Mouse (Mus musculus): ENCODE results near the gene Gjb3.
A peak's percentile ranks its signal among the peaks of the same experiment; 100 is the strongest.

Gene Gjb3

DNA sequence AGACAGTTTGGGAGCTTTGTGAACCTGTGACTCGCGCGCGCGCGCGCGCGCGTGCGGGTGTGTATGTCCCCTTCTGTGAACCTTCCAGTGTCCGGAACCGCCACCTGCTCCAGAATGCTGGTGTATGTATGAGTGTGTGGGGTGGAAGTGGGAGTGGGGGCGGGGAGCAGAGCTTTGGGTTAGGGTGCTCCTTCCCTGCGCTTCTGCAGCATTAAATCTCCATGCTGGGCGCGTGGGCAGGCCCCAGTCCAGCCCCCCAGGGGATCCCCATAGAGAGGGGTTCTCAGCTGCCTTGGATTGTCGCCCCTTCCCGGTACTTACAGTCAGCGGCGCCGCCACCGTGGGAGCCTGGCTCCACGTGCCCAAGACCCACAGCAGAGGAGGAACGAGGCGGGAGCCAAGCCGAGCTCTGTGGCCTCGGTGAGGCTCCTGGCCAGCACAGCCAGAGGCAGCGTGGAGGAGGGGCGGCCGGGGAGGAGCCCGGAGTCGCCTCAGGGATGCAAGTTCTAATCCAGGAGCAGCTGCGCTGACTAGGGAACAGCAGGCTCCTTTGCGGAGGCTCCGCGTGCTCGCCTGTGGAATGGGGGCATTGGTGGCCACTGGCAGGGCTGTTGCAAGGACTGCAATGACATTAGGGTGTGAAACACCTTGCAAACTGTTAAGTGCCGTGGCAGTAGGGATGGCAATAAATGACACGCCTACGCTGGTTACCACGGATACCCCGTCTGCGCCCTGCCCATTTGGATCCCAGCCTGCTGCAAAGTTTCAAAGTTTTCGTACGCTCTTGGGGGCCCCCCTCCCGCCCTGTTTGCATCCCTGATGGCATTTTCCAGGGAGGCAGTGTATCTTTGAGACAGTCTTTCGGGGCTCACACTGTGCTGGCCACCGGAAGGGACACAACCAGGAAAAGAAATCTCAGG, at the start of gene Gjb3:
Gene Gjb3, minus strand, starts transcription at position 664 of the 920 bp plus-strand sequence.
- DNase-seq (ENCODE audit: low spot score in 2 of 2): no peak

DNA sequence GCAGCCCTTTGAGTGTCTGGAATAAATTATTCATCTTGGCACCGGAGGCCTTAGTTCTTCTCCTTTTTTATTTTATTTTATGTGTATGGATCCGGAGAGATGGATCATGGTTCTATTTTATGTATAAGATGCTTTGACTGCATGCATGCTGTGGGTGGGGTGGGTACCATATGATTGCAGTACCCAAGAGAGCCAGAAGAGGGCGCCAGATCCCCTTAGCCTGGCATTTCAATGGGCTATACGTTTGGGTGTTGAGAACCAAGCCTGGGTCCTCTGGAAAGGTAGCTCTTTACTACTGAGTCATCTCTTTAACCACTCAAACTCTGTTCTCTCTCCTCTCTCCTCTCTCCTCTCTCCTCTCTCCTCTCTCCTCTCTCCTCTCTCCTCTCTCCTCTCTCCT, 46.7 kb upstream of the Gjb3 start:
- DNase-seq (ENCODE audit: low spot score in 2 of 2): no peak

DNA sequence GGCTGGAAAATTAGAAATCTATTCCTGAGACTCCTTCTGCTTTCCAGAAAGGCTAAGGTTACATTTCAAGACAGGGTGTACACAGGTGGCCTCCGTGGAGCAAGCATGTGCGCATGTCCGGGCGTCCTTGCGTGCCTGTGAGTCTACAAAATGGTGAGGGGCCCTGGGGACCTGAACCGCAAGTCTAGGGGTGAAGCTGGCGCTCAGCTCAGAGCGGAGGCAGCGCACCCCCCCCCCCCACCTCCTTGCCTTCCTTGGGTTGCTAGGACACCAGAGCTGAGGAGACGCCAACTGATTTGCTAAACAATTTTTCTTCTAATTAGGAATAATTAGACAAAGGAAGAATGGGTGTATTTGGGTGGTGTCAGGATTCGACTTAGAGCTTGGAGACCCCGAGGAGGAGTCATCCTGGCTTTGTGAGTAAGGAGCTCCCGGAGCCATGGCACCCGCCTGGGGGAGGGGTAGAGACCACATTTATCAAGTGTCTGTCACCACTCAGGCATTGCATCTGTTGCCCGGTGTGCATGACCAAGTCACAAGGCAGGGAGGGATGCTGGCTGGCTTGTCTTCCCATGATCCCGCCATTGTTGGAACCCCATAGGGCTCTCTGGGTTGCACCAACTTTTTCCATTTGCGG, 45.0 kb upstream of the Gjb3 start:
- no peak for DNase-seq (ENCODE audit: low spot score in 2 of 2)

DNA sequence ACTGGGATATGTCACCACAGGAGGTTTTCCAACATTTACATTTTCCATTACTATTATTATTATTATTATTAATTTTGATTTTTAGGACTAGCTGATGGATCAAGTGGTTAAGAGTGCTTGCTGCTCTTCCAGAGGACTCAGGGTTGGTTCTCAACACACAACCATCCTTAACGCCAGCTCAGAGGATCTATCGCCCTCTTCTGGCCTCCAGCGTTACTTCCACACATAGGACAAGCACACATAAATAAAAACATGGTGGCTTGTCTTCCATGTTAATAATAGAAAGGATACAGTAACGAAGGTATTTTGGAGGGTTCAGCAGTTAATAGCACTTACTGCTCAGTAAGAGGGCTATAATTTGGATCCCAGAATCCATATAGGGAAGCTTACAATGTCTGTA, 44.0 kb upstream of the Gjb3 start:
- DNase-seq (ENCODE audit: low spot score in 2 of 2): no peak

DNA sequence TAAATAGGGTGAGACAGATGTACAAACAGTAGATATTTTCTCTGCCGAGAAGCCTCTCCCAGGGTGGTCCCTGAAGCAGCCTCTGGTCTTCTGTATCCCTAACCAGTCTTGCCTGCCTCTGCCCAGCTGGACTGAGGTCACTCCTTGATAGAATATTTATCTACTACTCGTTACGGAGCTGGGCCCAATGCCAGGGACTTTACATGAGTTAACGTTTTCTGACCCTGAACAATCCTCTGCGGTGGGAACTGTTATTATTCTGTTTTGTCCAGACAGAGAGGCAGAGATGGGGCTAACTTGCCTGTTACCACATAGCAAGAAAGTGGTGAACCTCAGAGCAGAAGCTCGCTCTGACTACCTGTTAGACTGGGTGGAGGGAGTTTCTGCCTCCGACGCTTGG, 42.8 kb upstream of the Gjb3 start:
- DNase-seq (ENCODE audit: low spot score in 2 of 2): no peak

DNA sequence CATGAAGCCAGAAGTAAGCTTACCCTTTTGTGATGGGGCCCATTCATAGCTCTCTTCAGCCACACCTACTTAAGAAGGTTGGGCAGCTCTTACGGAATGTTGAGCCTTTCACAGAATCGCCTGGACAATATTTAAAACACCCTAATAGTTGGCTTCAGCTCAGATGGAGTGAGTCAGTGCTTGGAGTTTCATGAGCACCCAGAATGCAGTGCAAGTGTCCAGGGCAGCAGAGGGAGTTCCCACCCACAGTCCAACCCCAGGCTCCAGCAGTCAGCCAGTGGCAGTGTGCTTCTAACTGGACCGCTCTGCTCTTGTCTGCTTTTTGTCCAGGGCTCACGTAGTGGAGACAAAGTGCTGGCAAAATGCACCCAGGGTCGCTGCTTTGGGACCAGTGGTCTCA, 40.9 kb upstream of the Gjb3 start:
- DNase-seq (ENCODE audit: low spot score in 2 of 2): no peak

DNA sequence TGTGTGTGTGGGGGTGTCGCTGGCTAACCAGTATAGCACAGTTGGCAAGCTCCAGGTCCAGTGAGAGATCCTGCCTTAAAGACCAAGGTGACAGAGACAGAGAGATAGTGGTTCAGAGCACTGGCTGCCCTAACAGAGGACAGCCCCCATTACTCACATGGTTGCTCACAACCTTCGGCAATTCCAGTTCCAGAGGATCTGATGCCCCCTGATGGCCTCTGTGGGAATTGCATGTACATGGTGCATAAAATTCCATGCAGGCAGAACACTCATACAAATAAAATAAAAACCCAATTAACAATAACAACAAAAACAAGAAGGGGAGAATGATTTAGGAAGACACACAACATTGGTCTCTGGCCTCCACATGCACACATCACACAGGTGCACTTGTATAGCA, 39.8 kb upstream of the Gjb3 start:
- no peak for DNase-seq (ENCODE audit: low spot score in 2 of 2)

DNA sequence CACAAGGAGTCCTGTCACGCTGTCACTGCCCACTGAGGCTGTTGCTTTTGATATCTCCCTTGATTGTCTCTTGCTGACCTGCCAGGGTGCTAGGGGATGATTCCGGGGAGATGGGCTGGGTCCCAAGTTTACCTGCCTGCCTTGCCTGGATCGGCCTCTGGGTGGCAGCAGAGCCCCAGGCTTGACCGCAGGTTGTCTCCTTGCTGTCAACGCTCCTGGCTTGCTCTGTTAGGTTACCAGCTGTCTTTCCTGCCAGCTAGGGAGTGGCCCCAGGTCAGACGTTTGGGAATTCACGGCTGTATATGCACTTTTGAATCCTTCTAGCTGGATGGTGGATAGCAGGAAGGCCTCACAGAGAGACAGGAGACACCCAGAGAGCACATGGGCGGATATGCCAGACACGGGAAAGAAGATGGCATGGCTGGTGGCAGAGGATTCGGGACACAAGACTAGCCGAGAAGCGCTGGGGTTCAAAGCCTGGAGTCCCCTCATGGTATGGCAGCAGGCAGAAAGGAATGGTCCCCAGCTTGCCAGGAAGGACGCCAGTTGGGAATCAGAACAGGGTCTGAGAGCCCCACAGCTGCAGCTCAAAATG, 37.8 kb upstream of the Gjb3 start:
- peak; percentile 31 to 73 for DNase-seq (ENCODE audit: low spot score in 2 of 2)

DNA sequence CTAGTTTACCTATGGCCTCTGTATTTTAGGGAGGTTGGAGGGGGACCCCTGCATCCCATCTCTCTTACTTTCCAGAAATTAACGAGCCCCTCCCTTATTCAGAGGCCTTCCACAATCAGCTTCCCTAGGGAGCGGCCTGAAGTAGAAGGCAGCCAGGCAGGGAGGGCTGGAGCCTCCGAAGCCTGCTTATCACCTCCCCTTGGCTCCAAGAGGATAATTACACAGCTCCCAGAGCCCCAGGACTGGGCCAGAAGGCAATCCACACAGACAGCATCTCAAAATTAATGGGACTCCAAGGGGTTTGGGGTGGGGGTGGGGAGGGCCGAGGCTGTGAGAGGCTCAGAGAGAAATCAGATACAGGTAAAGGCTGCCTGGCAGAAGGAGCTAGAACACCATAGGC, 35.2 kb upstream of the Gjb3 start:
- DNase-seq (ENCODE audit: low spot score in 2 of 2): no peak

DNA sequence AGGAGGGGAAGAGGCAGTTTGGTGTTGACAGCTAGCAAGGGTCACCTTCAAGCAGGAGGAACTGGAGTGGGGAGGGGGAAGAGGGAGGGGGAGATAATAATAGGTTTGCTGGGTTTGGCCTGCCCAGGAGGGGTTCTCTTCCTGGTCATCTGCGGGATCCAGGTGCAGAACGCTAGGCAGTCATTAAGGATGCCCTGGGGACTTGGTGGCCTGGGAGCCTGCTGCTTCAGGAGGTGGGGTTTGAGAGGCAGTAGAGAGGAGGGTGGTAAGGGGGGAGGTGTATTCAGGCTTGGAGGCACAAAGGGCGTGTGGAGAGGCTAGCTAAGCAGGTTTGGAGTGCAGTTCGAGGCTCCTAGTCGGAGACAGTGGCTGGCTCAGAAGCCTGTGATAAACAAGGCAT, 34.8 kb upstream of the Gjb3 start:
- DNase-seq (ENCODE audit: low spot score in 2 of 2): no peak

DNA sequence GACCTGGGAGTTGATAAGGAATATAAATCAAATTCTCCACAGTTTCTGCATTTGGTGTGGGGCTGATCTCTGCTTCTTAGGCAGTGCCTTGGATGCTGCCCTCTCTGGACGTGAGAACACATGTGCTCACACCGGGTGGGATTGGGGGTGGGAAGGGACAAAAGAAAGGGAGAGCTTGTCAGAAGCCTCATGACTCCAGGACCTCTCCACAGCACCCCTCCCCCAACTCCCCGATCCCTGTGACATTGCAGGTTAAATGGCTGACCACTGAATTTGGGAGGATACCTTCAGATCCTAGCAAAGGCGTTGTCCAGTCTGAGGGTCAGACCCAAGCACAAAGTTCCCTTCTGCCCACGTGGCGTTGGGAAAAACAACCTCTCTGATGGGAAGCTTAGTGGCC, 33.8 kb upstream of the Gjb3 start:
- no peak for DNase-seq (ENCODE audit: low spot score in 2 of 2)

DNA sequence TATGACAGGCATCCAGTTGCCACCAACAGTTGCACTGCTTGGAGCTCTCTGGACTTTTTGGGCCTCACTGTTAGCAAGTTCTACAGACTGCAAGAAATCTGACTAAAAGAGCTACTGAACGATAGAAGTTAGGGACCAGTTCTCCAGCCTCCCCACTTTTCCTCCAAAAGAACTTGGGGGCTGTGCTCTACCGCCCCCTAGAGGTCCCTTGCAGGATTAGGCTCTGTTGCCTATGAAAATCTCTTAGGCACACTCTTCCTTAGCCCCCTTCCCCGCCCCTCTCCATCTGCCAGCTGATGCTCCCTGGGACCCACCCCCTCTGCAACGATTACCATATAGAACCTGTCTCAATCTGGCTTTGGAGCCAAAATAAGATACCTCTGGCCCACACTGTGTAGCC, 32.7 kb upstream of the Gjb3 start:
- DNase-seq (ENCODE audit: low spot score in 2 of 2): no peak

DNA sequence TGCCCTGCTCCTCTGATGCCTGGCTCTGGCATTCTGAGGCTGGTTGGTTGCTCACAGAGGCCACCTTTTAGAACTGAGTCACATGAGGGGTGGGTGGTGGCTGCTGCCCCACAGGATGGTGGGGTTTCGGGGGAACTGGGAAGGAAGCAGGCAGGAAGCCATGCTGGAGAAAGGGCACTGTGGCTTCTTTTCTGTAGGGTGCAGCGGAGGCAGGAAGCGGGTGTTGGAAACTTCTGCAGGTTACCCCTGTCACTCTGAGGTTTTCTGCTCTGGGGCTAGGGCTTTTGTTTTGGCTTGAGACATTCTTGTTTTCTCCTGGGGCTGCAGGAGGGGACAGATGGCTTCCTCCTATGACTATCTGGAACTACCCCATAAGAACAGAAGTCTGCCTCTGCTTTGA, 31.9 kb upstream of the Gjb3 start:
- DNase-seq (ENCODE audit: low spot score in 2 of 2): no peak

DNA sequence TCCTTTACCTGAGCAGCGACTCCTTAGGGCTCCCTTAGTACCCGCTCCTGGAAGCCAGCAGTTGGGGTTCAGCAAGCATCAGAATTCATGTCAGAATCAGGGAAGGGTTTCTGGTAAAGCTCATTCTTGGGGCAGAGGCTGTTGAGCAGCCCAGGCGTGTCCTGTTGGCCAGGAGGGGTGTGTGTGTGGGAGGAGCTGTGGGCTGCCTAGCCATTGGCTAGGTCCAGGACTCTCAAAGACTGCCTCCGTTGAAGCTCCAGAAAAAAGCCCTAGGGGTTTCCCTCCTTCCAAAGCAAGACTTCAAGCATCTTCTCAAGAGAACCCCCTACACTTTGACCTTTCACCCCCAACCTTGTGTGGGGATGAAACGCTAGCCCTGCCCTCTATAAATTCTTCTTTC, 27.4 kb upstream of the Gjb3 start, which contains the start of gene Gjb5:
Gene Gjb5, minus strand, starts transcription at position 164 of the 400 bp plus-strand sequence.
- no peak for DNase-seq (ENCODE audit: low spot score in 2 of 2)

DNA sequence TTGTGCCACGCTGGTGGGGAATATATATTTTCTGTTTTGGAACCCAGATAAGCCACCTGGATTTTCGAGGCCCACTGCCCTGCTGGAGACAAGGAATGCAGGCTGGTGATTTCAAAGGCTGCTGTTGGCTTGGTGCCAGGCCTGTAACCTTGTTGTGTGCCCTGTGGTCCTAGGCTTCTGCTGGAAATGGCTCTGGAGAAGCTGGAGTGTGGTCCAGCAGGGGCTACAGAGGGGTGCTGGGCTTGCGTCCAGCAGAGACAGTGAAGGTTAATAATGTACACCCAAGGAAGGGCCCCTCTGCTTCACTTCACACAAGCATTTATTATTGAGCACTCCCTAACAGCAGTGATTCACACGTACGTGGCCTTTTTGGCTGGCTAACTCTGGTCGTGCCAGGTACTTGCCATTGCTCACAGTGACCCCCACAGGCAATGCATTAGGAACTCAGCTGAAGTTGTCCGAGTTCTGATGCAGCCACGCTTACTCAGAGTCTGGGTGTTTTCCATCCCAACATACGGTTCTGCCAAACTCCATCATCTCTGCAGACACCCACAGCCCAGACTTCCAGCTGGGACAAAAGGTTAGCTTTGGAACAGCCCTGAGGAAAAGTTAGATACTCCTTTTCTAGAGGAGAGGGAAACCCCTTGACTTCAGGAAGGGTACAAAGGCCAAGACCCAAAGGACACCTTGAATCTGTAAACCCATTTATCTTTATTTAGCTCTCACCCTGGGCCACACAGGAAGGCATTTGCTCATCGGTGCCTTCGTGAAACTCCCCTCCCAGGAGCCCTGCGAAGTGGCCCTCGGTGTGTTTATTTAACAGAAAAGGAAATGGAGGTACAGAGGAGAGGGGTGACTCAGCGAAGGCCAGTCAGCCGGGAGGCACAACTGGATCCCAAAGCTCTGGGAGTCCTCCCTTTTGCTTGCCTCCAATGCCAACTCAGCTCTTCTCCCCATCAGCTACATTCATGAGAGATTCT, 24.2 kb upstream of the Gjb3 start:
- no peak for DNase-seq (ENCODE audit: low spot score in 2 of 2)

DNA sequence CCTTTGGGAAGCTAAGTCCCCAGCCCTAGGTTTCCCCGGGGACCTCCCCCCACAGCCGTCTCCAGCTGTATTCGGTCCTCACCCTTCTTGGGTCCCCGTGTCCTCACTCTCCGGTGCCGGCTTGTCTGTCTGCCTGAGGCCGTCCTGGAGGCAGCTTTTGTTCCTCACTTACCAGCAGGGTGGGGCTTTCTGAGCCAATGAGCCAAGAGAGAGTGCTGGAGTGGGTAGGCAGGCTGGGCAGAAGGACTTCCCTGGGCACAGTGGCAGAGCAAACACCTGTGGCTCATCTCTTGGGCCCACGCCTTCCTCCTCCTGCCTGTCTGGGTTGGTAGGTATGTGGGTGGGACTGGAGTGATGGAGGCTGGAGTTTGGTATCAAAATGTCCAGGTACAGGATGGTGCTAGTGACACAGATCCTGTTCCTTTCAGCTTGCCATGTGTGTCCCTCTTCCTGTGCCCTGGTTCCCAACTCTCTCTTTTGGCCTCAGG, 23.4 kb upstream of the Gjb3 start, which contains the start of gene Gjb4:
Gene Gjb4, minus strand, starts transcription at position 131 of the 488 bp plus-strand sequence.
- DNase-seq (ENCODE audit: low spot score in 2 of 2): no peak

DNA sequence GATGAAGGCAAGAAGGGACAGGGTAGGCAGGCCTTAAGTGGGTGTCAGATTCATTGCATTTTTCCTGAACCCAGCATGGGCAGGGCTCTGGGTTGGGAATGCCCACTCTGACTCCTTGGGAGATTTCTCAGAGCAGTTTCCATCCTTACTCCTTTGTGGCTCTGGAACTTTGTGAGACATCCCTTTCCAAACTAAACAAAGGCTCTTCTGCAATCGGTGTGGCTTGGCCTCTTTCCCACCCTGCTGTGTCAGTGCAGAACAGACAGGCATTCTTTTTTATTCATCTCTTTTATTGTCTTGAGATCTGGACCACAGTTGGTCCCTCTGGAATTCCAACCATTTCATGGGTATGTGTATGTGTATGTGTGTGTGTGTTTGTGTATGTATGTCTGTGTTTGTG, 21.9 kb upstream of the Gjb3 start:
- DNase-seq (ENCODE audit: low spot score in 2 of 2): no peak

DNA sequence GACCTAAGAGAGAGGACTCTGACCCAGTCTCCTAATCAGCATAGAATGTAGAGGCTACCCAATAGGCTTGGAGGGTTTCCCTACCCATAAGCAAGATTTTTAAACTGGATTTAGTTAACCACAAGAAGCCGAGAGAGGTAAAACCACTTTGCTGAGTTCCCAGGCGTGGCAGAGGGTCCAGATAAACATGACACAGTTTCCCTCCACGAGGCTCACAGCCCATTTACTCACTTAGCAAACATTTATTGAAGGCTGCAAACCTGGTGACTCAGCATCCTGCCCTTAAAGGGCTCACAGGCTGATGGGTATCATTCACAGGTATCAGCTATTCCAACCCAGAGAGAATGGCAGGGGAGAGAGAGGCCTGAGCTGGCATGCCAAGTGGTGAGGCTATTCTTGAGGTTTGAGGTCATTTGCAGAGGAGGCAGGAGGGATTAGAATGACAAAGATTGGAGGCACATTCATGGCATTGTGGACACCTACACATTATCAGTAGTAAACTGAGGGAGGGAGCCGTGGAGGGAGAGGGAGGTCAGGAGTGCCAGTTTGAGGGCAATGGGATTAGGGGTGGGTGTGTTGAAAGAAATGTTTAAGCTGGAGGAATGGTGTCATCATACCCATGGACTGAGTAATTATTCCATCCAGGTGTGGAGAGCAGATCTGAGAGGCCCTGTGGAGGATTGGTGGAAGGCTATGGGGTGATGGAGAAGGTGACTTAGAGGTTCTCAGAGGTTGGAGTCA, 19.1 kb upstream of the Gjb3 start:
- no peak for DNase-seq (ENCODE audit: low spot score in 2 of 2)

DNA sequence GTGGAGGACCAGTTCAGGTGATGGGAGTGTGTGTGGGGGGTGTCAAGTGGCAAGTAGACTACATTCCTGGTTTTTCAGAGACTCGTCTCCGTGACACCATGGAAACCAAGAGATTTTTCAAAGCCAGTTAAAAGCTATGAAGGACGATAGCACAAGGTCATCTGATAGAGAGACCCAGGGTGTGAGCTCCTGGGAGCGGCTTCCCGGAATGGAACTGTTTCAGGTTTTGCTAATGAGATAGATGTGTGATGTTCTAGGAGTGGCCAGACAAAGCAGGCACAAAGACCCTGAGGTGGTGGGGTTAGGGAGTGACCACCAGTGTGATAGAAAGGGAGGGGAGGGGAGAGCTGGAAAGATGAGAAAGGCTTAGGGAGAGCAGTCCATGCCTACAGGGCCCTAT, 14.4 kb upstream of the Gjb3 start:
- DNase-seq (ENCODE audit: low spot score in 2 of 2): no peak

DNA sequence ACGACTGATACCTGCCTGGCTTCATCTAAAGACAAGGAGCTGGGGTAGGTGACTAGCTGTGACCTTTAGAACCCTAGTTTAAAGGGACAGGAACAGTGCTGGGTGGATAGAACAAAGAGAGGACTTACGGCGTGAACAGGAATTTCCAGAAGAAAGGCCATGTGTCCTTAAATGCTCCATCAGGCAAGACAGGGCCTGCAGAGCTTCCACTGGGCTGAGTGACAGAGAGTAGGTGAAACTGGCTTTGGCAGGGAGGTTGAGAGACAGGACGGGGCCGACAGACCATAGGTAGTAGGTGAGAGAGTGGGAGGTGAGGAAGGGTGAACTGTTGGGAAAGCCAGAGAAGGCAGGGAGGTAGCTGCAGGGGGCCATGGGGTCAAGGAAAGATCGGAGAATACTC, 10.7 kb upstream of the Gjb3 start:
- DNase-seq (ENCODE audit: low spot score in 2 of 2): no peak

DNA sequence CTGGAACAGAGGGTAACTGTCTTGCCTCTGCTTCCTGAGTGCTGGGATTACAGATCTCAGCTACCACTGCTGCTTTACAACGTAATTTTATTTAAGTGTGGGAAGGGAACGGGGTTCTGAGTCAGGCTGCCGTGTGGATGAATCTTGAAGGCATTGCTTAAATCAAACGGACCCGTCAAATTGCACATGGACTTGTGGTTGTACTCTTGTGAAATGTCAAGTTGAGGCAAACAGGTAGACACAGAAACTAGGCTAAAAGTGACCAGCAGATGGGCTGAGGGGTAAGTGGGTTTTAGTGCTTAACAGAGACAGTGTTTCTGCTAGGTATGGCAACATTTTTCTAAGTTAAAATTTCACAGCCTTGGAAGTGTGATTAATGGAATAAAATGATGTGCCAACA, 7.0 kb upstream of the Gjb3 start:
- no peak for DNase-seq (ENCODE audit: low spot score in 2 of 2)

All from frontal cortex, postnatal 14 days (tissue).